Mouse (Mus musculus): ENCODE data around the gene Sf3b5. TPM values are rescaled to one million over a fixed set of nuclear protein-coding genes. Genes with fewer than 3 reads are reported as not detected.

Gene Sf3b5
- polyA plus RNA-seq, 1 experiment from 2014 or later: 40.7 TPM

- H3K27ac ChIP-seq (ENCODE audit: low read depth, low read length): no peak overlapping the region
- WGBS: 88% methylated on average over 11 of the region's 11 CpGs
- no peaks in the 10 kb centered on the region for H3K9me3 ChIP-seq (ENCODE audit: control insufficient read depth, low read length)
- no peaks in the 10 kb centered on the region for H3K36me3 ChIP-seq (ENCODE audit: control insufficient read depth, insufficient read depth, low read length)
- no peaks in the 10 kb centered on the region for H3K27me3 ChIP-seq (ENCODE audit: control insufficient read depth, insufficient read depth, low read length)
- ATAC-seq (ENCODE audit: low FRiP score) (no peak), DNase-seq (ENCODE audit: low spot score) (no peak)
- H3K4me3 ChIP-seq (ENCODE audit: low read depth, low read length): no peak overlapping the region
- H3K4me2 ChIP-seq (replicated peaks; ENCODE audit: low read depth, low read length): no peak overlapping the region
- H3K4me1 ChIP-seq (replicated peaks; ENCODE audit: control insufficient read depth, insufficient read depth, low read length): no peaks in the 10 kb centered on the region
- H3K9ac ChIP-seq (ENCODE audit: low read depth, low read length): no peak overlapping the region
These were observed 39.5 kb downstream of the Sf3b5 start for GRCm38 (mm10) chr10:13044659-13045058.

- Histone ChIP-seq H3K4me2 (replicated peaks; ENCODE audit: low read depth, low read length) (no peak overlapping the region), H3K27me3 (ENCODE audit: control insufficient read depth, insufficient read depth, low read length) (no peaks in the 10 kb centered on the region), H3K9me3 (ENCODE audit: control insufficient read depth, low read length) (no peaks in the 10 kb centered on the region), H3K4me1 (replicated peaks; ENCODE audit: control insufficient read depth, insufficient read depth, low read length) (no peaks in the 10 kb centered on the region), H3K4me3 (ENCODE audit: low read depth, low read length) (no peak overlapping the region), H3K27ac (ENCODE audit: low read depth, low read length) (no peak overlapping the region), H3K9ac (ENCODE audit: low read depth, low read length) (no peak overlapping the region), H3K36me3 (ENCODE audit: control insufficient read depth, insufficient read depth, low read length) (no peaks in the 10 kb centered on the region)
- DNase-seq (ENCODE audit: low spot score) (no peak), ATAC-seq (ENCODE audit: low FRiP score) (no peak)
- WGBS: 55% methylated on average over 4 of the region's 4 CpGs
These were observed 42.7 kb downstream of the Sf3b5 start for GRCm38 (mm10) chr10:13047816-13048215.

DNA sequence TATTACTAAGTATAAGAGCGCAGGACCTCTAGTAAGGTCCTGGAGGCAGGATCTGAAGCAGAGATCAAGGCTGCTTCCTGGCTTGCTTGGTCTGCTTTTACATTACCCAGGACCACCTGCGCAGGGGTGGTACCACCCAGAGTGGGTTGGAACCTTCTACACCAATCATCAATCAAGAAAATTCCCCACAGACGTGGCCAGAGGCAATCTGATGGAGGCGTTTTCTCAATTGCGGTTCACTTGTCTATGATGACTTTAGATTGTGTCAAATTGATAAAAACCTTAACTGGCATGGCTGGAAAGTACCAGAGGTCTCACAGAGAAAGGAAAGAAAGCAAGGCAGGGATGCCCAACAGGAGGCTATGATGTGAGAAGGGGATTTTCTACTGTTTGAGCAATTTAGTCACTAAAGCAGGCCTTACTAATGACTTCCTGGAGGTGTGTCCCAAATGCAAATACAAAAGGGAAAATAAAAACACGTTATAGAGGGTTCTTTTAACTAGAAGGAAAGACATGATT, 51.8 kb downstream of the Sf3b5 start:
- no peak for DNase-seq (ENCODE audit: low spot score)
- Histone ChIP-seq H3K9ac (ENCODE audit: low read depth, low read length) (no peak overlapping the region), H3K36me3 (ENCODE audit: control insufficient read depth, insufficient read depth, low read length) (no peaks in the 10 kb centered on the region), H3K4me2 (replicated peaks; ENCODE audit: low read depth, low read length) (no peak overlapping the region), H3K27ac (ENCODE audit: low read depth, low read length) (no peak overlapping the region), H3K4me1 (replicated peaks; ENCODE audit: control insufficient read depth, insufficient read depth, low read length) (no peaks in the 10 kb centered on the region; the same call in 1 of the 2 replicates), H3K9me3 (ENCODE audit: control insufficient read depth, low read length) (no peaks in the 10 kb centered on the region), H3K27me3 (ENCODE audit: control insufficient read depth, insufficient read depth, low read length) (peaks cover 21% of the 10 kb centered on the region), H3K4me3 (ENCODE audit: low read depth, low read length) (no peak overlapping the region)
- WGBS: 87% methylated on average over 6 of the region's 6 CpGs
- ATAC-seq (ENCODE audit: low FRiP score): no peak

Other genes starting within 250 kb of the Sf3b5 start
- 40.2 and 54.7 TPM in 2 replicates for gene Utrn, start 136.0 kb upstream of the Sf3b5 start, polyA plus RNA-seq (2014; fragmentation: Nextera tagmentation; extraction: Ambion mirVana)
- 1.4 and 2.7 TPM in 2 replicates for gene Stx11, start 41.0 kb upstream of the Sf3b5 start, polyA plus RNA-seq (2014; fragmentation: Nextera tagmentation; extraction: Ambion mirVana)
- gene Plagl1, start 55.2 kb downstream of the Sf3b5 start, polyA plus RNA-seq (2014; fragmentation: Nextera tagmentation; extraction: Ambion mirVana): 94.8 and 98.9 TPM in 2 replicates
- not detected in 2 replicates for gene Zc2hc1b, start 172.7 kb downstream of the Sf3b5 start, polyA plus RNA-seq (2014; fragmentation: Nextera tagmentation; extraction: Ambion mirVana)
- 76.2 and 78.6 TPM in 2 replicates for gene Ltv1, start 187.8 kb downstream of the Sf3b5 start, polyA plus RNA-seq (2014; fragmentation: Nextera tagmentation; extraction: Ambion mirVana)